Mouse (Mus musculus) kidney, embryonic 15.5 days (tissue): ENCODE data around the gene Asb16. TPM values are rescaled to one million over a fixed set of nuclear protein-coding genes. Genes with fewer than 3 reads are reported as not detected.
"Not testable (repeated sequence)": the region's sequence is repeated elsewhere in the genome, so short reads cannot be mapped to it uniquely, and the experiment has no call there.

Experiments used
- ATAC-seq: fragments of 200-750 bp; cut with Nextera tagmentation; replicated peaks from 2 replicates; pipeline ENCODE4 v1.8.0; 2017; ENCODE audit warnings: moderate TSS enrichment; ENCODE audit not compliant: low FRiP score
- H3K27ac ChIP-seq: fragments of 300-500 bp; sonication (generic); 2 replicates; pipeline ENCODE4 v1.5.1; 2015; ENCODE audit warnings: mild to moderate bottlenecking, inconsistent platforms
- H3K27me3 ChIP-seq: fragments of 300-500 bp; sonication (generic); 2 replicates; pipeline ENCODE4 v1.6.1; 2015; ENCODE audit warnings: inconsistent platforms
- H3K36me3 ChIP-seq: fragments of 300-500 bp; sonication (generic); 2 replicates; pipeline ENCODE4 v1.6.1; 2015; ENCODE audit warnings: inconsistent platforms
- H3K4me1 ChIP-seq: fragments of 300-500 bp; sonication (generic); 2 replicates; pipeline ENCODE4 v1.6.1; 2015; ENCODE audit warnings: inconsistent platforms
- H3K4me2 ChIP-seq: fragments of 300-500 bp; sonication (generic); 2 replicates; pipeline ENCODE4 v1.6.1; 2015; ENCODE audit warnings: moderate library complexity, mild to moderate bottlenecking, inconsistent platforms
- H3K4me3 ChIP-seq: fragments of 300-500 bp; sonication (generic); replicated peaks from 2 replicates; pipeline ENCODE4 v1.5.1; 2015; ENCODE audit warnings: mild to moderate bottlenecking, inconsistent platforms
- H3K9ac ChIP-seq: fragments of 300-500 bp; sonication (generic); 2 replicates; pipeline ENCODE4 v1.6.1; 2015; ENCODE audit warnings: mild to moderate bottlenecking, inconsistent platforms
- H3K9me3 ChIP-seq: fragments of 300-500 bp; sonication (generic); replicated peaks from 2 replicates; pipeline ENCODE4 v1.6.1; 2016; ENCODE audit warnings: inconsistent platforms
- WGBS: fragments of 180-500 bp; shearing (Covaris S2); methylation state at CpG from one replicate; pipeline ENCODE4 v1.1.7; 2015; ENCODE audit warnings: mixed read lengths; 5-methylcytosine and 5-hydroxymethylcytosine counted together
- polyA plus RNA-seq: library from polyadenylated mRNA; unstranded; fragments of >200 nt; fragmentation: Nextera tagmentation; extraction: Ambion mirVana; gene quantifications from 2 replicates; pipeline ENCODE4 v1.2.1, GENCODE M21; 2015

Asb16 gene
- polyA plus RNA-seq, 1 experiment from 2014 or later, result 0.10 TPM

DNA sequence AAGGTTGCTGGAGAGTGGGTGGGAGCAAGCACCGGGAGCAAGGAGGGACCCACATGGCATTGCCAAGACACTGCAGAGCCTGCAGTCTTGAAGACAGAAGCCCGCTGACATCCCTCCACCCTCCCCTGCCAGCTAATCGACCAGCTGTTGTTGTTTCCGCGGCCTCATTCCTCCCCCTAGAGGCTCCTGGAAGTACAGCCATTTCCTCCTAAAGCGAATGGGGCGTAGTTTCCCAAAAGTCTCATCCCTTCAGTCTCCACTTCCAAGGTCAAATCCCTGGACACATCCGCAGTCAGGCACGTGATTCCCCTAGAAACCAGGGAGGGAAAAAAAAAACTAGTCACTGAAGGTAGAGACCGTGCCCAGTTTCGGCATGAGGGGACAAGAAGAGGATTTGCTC, 1.1 kb upstream of the Asb16 start:
- peaks cover 6% of the 10 kb centered on the region for H3K4me1 ChIP-seq
- no peak overlapping the region for H3K9ac ChIP-seq
- H3K4me3 ChIP-seq, result no peak overlapping the region
- WGBS, result 6% methylated on average over 11 of the region's 11 CpGs
- 0 out of 2 replicates have a peak overlapping the region, but pooled peaks have one; percentile 26 for H3K4me2 ChIP-seq
- ATAC-seq, result peak; percentile 53; the same call in 1 of the 2 replicates
- H3K36me3 ChIP-seq, result peaks cover 18% of the 10 kb centered on the region
- H3K27me3 ChIP-seq, result no peaks in the 10 kb centered on the region
- H3K9me3 ChIP-seq, result no peaks in the 10 kb centered on the region
- 0 out of 2 replicates have a peak overlapping the region, but pooled peaks have one; percentile 11 for H3K27ac ChIP-seq

- Histone ChIP-seq H3K4me2 (peak overlapping the region; percentile 77), H3K4me3 (peak overlapping the region; percentile 39), H3K27ac (peak overlapping the region; percentile 41; the same call in 1 of the 2 replicates), H3K4me1 (peaks cover 16% of the 10 kb centered on the region), H3K9me3 (no peaks in the 10 kb centered on the region), H3K36me3 (no peaks in the 10 kb centered on the region), H3K27me3 (peaks cover 5% of the 10 kb centered on the region; the same call in 1 of the 2 replicates), H3K9ac (peak overlapping the region; percentile 16; the same call in 1 of the 2 replicates)
- WGBS, result 2% methylated on average over 33 of the region's 33 CpGs
- ATAC-seq, result peak; percentile 93
Observed at GRCm38 (mm10) chr11:102276411-102276915, 7.9 kb downstream of the Asb16 start.

- ATAC-seq, result no peak
- Histone ChIP-seq H3K4me2 (no peak overlapping the region), H3K9me3 (no peaks in the 10 kb centered on the region), H3K4me1 (peaks cover 16% of the 10 kb centered on the region), H3K4me3 (no peak overlapping the region), H3K9ac (no peak overlapping the region), H3K36me3 (no peaks in the 10 kb centered on the region), H3K27ac (no peak overlapping the region), H3K27me3 (peaks cover 5% of the 10 kb centered on the region; the same call in 1 of the 2 replicates)
- 70% methylated on average over 9 of the region's 12 CpGs for WGBS
Observed at GRCm38 (mm10) chr11:102277754-102278153, 9.2 kb downstream of the Asb16 start.

DNA sequence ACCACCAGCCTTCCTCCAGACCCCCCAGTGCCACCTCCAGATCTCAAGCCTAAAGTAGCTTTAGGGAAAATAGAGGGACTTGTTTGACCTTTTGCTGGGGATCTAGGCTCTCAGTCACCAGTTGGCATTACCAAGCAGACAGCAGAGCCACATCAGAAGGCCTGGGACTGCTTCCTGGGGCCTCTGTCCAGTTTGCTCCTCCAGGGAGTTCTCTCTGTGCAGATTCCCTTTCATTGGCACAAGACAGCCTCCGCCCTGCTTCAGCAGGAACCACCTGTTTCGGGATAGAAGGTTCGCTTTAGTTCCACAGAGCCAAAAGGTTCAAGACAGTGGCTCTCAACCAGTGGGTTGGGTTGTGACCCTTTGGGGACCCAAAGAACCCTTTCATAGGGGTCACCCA, 11.1 kb downstream of the Asb16 start:
- Histone ChIP-seq H3K9ac (no peak overlapping the region), H3K27me3 (peaks cover 5% of the 10 kb centered on the region; the same call in 1 of the 2 replicates), H3K4me1 (peaks cover 20% of the 10 kb centered on the region), H3K4me3 (no peak overlapping the region), H3K9me3 (no peaks in the 10 kb centered on the region), H3K36me3 (no peaks in the 10 kb centered on the region), H3K4me2 (no peak overlapping the region), H3K27ac (no peak overlapping the region)
- WGBS, result over 99% methylated on average over 3 of the region's 3 CpGs
- no peak for ATAC-seq

DNA sequence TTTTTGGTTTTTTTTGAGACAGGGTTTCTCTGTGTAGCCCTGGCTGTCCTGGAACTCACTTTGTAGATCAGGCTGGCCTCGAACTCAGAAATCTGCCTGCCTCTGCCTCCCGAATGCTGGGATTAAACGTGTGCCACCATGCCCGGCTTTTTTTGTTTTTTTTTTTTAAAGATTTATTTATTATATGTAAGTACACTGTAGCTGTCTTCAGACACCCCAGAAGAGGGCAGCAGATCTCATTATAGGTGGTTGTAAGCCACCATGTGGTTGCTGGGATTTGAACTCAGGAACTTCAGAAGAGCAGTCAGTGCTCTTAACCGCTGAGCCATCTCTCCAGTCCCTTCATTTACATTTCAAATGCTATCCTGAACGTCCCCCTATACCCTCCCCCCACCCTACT, 11.7 kb downstream of the Asb16 start:
- H3K9me3 ChIP-seq, H3K36me3 ChIP-seq, H3K4me2 ChIP-seq, H3K27ac ChIP-seq, H3K9ac ChIP-seq, H3K27me3 ChIP-seq, H3K4me3 ChIP-seq, ATAC-seq: not testable (repeated sequence)
- peaks cover 20% of the 10 kb centered on the region for H3K4me1 ChIP-seq
- 75% methylated on average over 6 of the region's 6 CpGs for WGBS

GRCm38 (mm10) chr11:102283922-102284321, 15.4 kb downstream of the Asb16 start:
- Histone ChIP-seq H3K4me1 (peaks cover 24% of the 10 kb centered on the region), H3K4me2 (peak overlapping the region; percentile 76), H3K4me3 (peak overlapping the region; percentile 88), H3K9ac (no peak overlapping the region), H3K9me3 (no peaks in the 10 kb centered on the region), H3K36me3 (peaks cover 22% of the 10 kb centered on the region), H3K27ac (peak overlapping the region; percentile 90), H3K27me3 (no peaks in the 10 kb centered on the region)
- ATAC-seq, result no peak
- 88% methylated on average over 6 of the region's 6 CpGs for WGBS

DNA sequence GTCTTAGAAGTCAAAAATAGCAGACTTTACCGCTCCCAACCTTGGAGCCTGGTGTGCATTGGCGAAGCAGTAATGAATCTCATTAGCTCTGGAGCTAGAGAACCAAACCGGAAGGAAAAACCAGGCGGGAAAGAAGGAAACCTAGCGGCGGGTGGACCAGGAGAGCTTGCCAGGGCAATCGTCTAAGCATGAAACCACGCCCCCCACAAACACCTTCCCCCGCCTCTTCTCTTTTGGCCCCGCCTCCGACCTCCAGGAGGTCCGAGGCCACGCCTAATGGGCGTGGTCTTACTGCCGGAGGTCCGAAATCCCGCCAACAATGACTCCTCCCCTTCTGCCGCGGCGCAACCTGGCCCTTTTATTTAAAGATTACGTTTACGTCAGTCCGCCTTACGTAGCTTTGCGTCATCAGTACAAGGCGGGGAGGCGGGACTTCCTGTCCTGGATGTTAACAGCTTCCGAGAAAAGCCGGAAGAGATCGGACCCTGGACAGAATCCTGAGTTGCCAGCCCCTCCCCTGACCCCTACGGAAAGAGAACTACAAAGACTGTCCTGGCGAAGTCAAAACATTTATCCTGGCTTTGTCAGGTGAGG, 16.1 kb downstream of the Asb16 start, which contains the start of gene Tmub2:
Tmub2 (plus strand) TSS at position 431 of the 594 bp plus-strand sequence.
- peaks cover 29% of the 10 kb centered on the region for H3K36me3 ChIP-seq
- WGBS, result under 1% methylated on average over 32 of the region's 32 CpGs
- peak; percentile 91 for ATAC-seq

GRCm38 (mm10) chr11:102285095-102285834, 16.7 kb downstream of the Asb16 start:
- WGBS, result 3% methylated on average over 31 of the region's 31 CpGs
- peak overlapping the region; percentile 76 for H3K4me2 ChIP-seq

More for the DNA sequence above, 16.1 kb downstream of the Asb16 start, which contains the start of gene Tmub2:
- peak within 1 kb of the TSS; percentile 88 for H3K4me3 ChIP-seq
- peak within 1 kb of the TSS; percentile 90 for H3K27ac ChIP-seq
- H3K4me1 ChIP-seq, result peaks cover 29% of the 10 kb centered on the region
- H3K4me2 ChIP-seq, result peak within 1 kb of the TSS; percentile 76
- H3K9ac ChIP-seq, result peak within 1 kb of the TSS; percentile 83
- H3K9me3 ChIP-seq, result no peaks in the 10 kb centered on the region
- H3K27me3 ChIP-seq, result no peaks in the 10 kb centered on the region

DNA sequence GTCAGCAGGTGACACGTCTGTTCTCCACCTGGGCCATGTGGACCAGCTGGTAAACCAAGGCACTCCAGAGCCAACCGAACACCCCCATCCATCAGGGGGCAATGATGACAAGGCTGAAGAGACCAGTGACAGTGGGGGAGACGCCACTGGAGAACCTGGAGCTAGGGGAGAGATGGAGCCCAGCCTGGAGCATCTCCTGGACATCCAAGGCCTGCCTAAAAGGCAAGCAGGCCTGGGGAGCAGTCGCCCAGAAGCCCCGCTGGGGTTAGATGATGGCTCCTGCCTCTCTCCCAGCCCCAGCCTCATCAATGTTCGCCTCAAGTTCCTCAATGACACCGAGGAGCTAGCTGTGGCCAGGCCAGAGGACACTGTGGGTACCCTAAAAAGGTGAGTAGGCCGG, 18.9 kb downstream of the Asb16 start:
- no peak overlapping the region for H3K4me2 ChIP-seq
- ATAC-seq, result no peak
- H3K9me3 ChIP-seq, result no peaks in the 10 kb centered on the region
- no peaks in the 10 kb centered on the region for H3K27me3 ChIP-seq
- H3K36me3 ChIP-seq, result peaks cover 57% of the 10 kb centered on the region
- H3K4me1 ChIP-seq, result peaks cover 42% of the 10 kb centered on the region
- WGBS, result 85% methylated on average over 8 of the region's 8 CpGs
- no peak overlapping the region for H3K4me3 ChIP-seq
- no peak overlapping the region for H3K9ac ChIP-seq
- no peak overlapping the region for H3K27ac ChIP-seq

More at GRCm38 (mm10) chr11:102285095-102285834, 16.7 kb downstream of the Asb16 start:
- H3K36me3 ChIP-seq, result peaks cover 35% of the 10 kb centered on the region
- H3K9me3 ChIP-seq, result no peaks in the 10 kb centered on the region
- peak; percentile 67; the same call in 1 of the 2 replicates for ATAC-seq
- peaks cover 34% of the 10 kb centered on the region for H3K4me1 ChIP-seq
- peak overlapping the region; percentile 83 for H3K9ac ChIP-seq
- H3K27ac ChIP-seq, result peak overlapping the region; percentile 90
- peak overlapping the region; percentile 88 for H3K4me3 ChIP-seq
- no peaks in the 10 kb centered on the region for H3K27me3 ChIP-seq

- H3K27me3 ChIP-seq, result no peaks in the 10 kb centered on the region
- H3K36me3 ChIP-seq, result peaks cover 65% of the 10 kb centered on the region
- H3K9ac ChIP-seq, result no peak overlapping the region
- H3K4me1 ChIP-seq, result peaks cover 42% of the 10 kb centered on the region
- H3K4me2 ChIP-seq, result no peak overlapping the region
- no peak overlapping the region for H3K27ac ChIP-seq
- ATAC-seq, result no peak
- H3K4me3 ChIP-seq, result no peak overlapping the region
- H3K9me3 ChIP-seq, result no peaks in the 10 kb centered on the region
- 87% methylated on average over 8 of the region's 8 CpGs for WGBS
Observed at GRCm38 (mm10) chr11:102288027-102288804, 19.7 kb downstream of the Asb16 start.

DNA sequence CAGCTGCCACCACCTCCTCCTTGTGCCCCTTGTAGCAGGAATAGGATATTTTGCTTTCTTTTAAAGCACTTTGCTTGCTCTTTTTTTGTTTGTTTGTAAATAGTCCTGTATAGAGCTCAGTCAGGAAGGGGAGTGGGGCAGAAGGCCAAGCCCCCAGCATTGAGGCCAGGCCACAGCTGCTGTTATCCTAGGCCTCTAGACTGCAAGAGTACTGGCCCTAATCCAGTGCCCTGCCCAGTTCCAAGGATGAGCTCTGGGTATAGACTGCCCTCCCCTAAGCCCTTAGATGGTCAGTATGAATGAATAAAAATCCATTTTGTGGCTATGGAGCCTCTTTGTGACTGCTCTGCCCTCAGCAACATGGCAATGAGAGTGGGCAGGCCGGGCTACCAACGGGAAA, 20.4 kb downstream of the Asb16 start:
- peaks cover 72% of the 10 kb centered on the region for H3K36me3 ChIP-seq
- peak overlapping the region; percentile 23; the same call in 1 of the 2 replicates for H3K27ac ChIP-seq
- WGBS, result 78% methylated on average over 2 of the region's 2 CpGs
- H3K4me1 ChIP-seq, result peaks cover 43% of the 10 kb centered on the region
- no peak overlapping the region for H3K4me3 ChIP-seq
- H3K4me2 ChIP-seq, result no peak overlapping the region
- no peak for ATAC-seq
- H3K9me3 ChIP-seq, result no peaks in the 10 kb centered on the region
- H3K27me3 ChIP-seq, result no peaks in the 10 kb centered on the region
- no peak overlapping the region for H3K9ac ChIP-seq
